Mouse (Mus musculus) brain, adult 2 months (tissue): ENCODE measurements around the gene B430305J03Rik.
A peak's percentile ranks its signal among the peaks of the same experiment; 100 is the strongest.

Source experiments
- DNase-seq: peaks from one replicate; pipeline ENCODE4 v3.0.0; 2011; ENCODE audit warnings: low read depth, low spot score

B430305J03Rik gene

GRCm38 (mm10) chr3:61365779-61366373 is at the start of gene B430305J03Rik:
TSS of gene B430305J03Rik (minus strand) at chr3:61365951.
- peak; percentile 55 for DNase-seq

GRCm38 (mm10) chr3:61409683-61410082 is 43.9 kb upstream of the B430305J03Rik start:
- DNase-seq, result no peak

- no peak for DNase-seq
Measured at GRCm38 (mm10) chr3:61406921-61407320, 41.2 kb upstream of the B430305J03Rik start.

GRCm38 (mm10) chr3:61400823-61401387 is 35.2 kb upstream of the B430305J03Rik start:
- DNase-seq, result peak; percentile 23

GRCm38 (mm10) chr3:61396728-61397127 is 31.0 kb upstream of the B430305J03Rik start:
- peak; percentile 46 for DNase-seq

- no peak for DNase-seq
Measured at GRCm38 (mm10) chr3:61395382-61395781, 29.6 kb upstream of the B430305J03Rik start.

- no peak for DNase-seq
Measured at GRCm38 (mm10) chr3:61393520-61393919, 27.8 kb upstream of the B430305J03Rik start.

- no peak for DNase-seq
Measured at GRCm38 (mm10) chr3:61392881-61393280, 27.1 kb upstream of the B430305J03Rik start.

GRCm38 (mm10) chr3:61391564-61391963 is 25.8 kb upstream of the B430305J03Rik start:
- DNase-seq, result peak; percentile 41

GRCm38 (mm10) chr3:61386368-61386767 is 20.6 kb upstream of the B430305J03Rik start:
- DNase-seq, result no peak

GRCm38 (mm10) chr3:61376001-61376400 is 10.2 kb upstream of the B430305J03Rik start:
- DNase-seq, result no peak

GRCm38 (mm10) chr3:61368446-61368845 is 2.7 kb upstream of the B430305J03Rik start:
- DNase-seq, result no peak

GRCm38 (mm10) chr3:61364978-61365778 is 573 bp downstream of the B430305J03Rik start:
- peak; percentile 74 for DNase-seq

- no peak for DNase-seq
Measured at GRCm38 (mm10) chr3:61364661-61364977, 1.1 kb downstream of the B430305J03Rik start.

- peak; percentile 98 for DNase-seq
Measured at GRCm38 (mm10) chr3:61363989-61364660, 1.6 kb downstream of the B430305J03Rik start.

- peak; percentile 99 for DNase-seq
Measured at GRCm38 (mm10) chr3:61363161-61363988, 2.4 kb downstream of the B430305J03Rik start.

GRCm38 (mm10) chr3:61362821-61363160 is 3.0 kb downstream of the B430305J03Rik start:
- DNase-seq, result peak; percentile 64

GRCm38 (mm10) chr3:61361338-61361737 is 4.4 kb downstream of the B430305J03Rik start, which contains the start of gene Rap2b:
TSS of gene Rap2b (plus strand) at chr3:61361638.
- DNase-seq, result no peak

- peak; percentile 55 for DNase-seq
Measured at GRCm38 (mm10) chr3:61358756-61359293, 6.9 kb downstream of the B430305J03Rik start.

- peak; percentile 30 for DNase-seq
Measured at GRCm38 (mm10) chr3:61358107-61358506, 7.6 kb downstream of the B430305J03Rik start.

- no peak for DNase-seq
Measured at GRCm38 (mm10) chr3:61355464-61355863, 10.3 kb downstream of the B430305J03Rik start.
